Mouse (Mus musculus): ENCODE results near the gene Tardbp. TPM values are rescaled to one million over a fixed set of nuclear protein-coding genes. Genes with fewer than 3 reads are reported as not detected.
A peak's percentile ranks its signal among the peaks of the same experiment; 100 is the strongest.

Gene Tardbp
- polyA plus RNA-seq, 1 experiment from 2014 or later: 301 TPM

GRCm38 (mm10) chr4:148656691-148657258 is 30.0 kb upstream of the Tardbp start:
- Histone ChIP-seq H3K9me3 (no peaks in the 10 kb centered on the region), H3K4me1 (peaks cover under 1% of the 10 kb centered on the region; the same call in 1 of the 2 replicates), H3K9ac (no peak overlapping the region), H3K36me3 (no peaks in the 10 kb centered on the region), H3K4me2 (no peak overlapping the region), H3K4me3 (no peak overlapping the region), H3K27me3 (0 out of 2 replicates have a peak, but pooled peaks cover 3% of the 10 kb centered on the region), H3K27ac (no peak overlapping the region)
- 34% methylated on average over 15 of the region's 15 CpGs for WGBS
- no peak for ATAC-seq (ENCODE audit: insufficient number of reproducible peaks, low FRiP score, low TSS enrichment, low read depth)

DNA sequence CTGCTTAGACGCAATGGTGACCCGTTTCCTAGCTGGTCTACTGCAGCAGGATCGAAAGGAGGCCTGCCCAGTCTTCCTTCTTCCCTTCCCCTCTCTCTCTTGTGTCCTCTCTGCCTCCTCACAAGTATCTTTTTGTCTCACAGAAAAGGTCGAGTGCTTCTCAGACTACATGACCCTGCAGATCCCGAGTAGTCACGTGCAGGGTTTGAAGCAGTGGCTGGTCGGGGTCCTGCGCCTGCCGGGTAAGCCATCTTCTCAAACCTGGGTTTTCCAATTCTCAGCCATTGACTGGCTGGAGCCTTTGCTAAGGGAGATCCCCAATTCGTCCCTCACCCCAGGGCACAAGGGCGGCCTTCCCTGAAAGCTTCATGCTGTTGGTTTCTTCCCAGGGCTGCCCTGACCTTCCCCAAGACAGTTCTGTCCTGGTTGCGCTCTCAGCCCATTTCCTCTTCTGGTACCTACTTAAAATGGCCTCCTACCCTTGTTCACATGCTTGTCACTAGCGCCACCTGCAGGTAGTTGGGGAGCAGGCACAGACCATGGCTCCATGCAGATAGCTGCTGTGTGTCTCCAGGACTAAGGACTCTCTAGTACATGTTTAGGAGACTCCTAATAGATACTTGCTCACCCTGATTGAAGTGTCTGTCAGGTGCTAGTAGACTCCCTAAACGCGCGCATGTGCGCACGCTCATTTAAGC is 28.0 kb upstream of the Tardbp start:
- no peak for ATAC-seq (ENCODE audit: insufficient number of reproducible peaks, low FRiP score, low TSS enrichment, low read depth)
- Histone ChIP-seq H3K4me3 (no peak overlapping the region), H3K9me3 (no peaks in the 10 kb centered on the region), H3K4me1 (no peaks in the 10 kb centered on the region), H3K9ac (no peak overlapping the region), H3K36me3 (no peaks in the 10 kb centered on the region), H3K27me3 (no peaks in the 10 kb centered on the region), H3K27ac (no peak overlapping the region), H3K4me2 (no peak overlapping the region)
- 87% methylated on average over 18 of the region's 18 CpGs for WGBS

DNA sequence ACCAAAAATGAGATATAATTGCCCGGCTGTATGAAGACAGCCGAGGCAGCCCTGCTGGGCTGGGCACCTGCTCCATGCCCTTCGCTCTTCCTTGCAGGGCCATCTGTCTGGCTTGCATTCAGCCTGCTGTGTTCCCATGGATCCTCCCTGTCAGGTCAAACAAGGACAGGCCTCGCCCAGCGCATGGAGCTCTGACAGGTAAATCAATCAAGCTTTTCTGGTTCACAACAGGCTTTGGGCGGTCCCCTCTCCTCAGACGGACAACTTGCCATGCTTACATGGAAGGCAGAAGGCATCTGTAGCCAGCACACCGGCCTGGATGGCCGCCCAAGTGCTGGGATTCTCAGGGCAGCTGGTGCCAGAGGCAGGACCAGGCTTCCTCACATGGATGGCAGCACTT is 24.2 kb upstream of the Tardbp start:
- no peak overlapping the region for H3K27ac ChIP-seq
- no peaks in the 10 kb centered on the region for H3K4me1 ChIP-seq
- H3K9ac ChIP-seq: no peak overlapping the region
- H3K4me2 ChIP-seq: no peak overlapping the region
- ATAC-seq (ENCODE audit: insufficient number of reproducible peaks, low FRiP score, low TSS enrichment, low read depth): no peak
- H3K9me3 ChIP-seq: no peaks in the 10 kb centered on the region
- WGBS: 68% methylated on average over 9 of the region's 9 CpGs
- no peak overlapping the region for H3K4me3 ChIP-seq
- H3K27me3 ChIP-seq: no peaks in the 10 kb centered on the region
- H3K36me3 ChIP-seq: no peaks in the 10 kb centered on the region

DNA sequence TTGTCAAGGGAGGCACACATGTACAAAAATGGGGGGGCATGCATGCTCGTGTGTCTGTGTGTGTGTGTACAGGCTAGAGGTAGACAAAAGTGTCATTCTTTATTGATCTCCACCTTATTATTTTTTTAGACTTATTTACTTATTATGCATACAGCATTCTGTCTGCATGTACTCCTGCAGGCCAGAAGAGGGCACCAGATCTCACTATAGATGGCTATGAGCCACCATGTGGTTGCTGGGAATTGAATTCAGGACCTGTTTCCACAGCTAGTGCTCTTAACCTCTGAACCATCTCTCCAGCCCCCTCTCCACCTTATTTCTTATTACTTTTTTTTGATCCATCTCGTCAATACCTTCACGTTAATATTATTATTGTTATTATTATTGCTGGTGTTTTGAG is 22.5 kb upstream of the Tardbp start:
- Histone ChIP-seq H3K9ac (no peak overlapping the region), H3K27ac (no peak overlapping the region), H3K4me2 (no peak overlapping the region), H3K4me3 (no peak overlapping the region), H3K9me3 (no peaks in the 10 kb centered on the region), H3K27me3 (no peaks in the 10 kb centered on the region), H3K36me3 (no peaks in the 10 kb centered on the region), H3K4me1 (peaks cover under 1% of the 10 kb centered on the region; the same call in 1 of the 2 replicates)
- 67% methylated on average over 3 of the region's 3 CpGs for WGBS
- ATAC-seq (ENCODE audit: insufficient number of reproducible peaks, low FRiP score, low TSS enrichment, low read depth): no peak

DNA sequence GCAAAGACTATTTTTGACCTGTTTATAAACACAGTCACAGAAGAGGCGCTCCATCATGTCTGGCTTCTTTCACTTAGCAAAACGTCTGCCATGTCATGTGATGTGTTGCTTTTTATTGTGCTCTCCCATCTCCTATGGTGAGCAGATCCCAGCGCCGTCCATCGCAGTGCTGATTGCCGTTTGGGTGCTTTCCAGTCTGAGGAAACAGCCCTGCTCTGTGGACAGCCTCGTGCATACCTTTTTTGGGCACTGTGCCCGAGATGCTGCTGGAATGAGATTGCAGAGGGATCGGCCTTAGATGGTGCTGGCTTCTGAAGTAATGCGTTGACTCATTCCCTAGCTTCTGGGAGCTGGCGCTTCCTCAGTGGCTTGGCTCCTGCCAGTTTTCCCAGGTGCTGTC is 19.8 kb upstream of the Tardbp start:
- Histone ChIP-seq H3K36me3 (no peaks in the 10 kb centered on the region), H3K9ac (no peak overlapping the region), H3K27me3 (no peaks in the 10 kb centered on the region), H3K4me3 (no peak overlapping the region), H3K27ac (no peak overlapping the region), H3K4me2 (no peak overlapping the region), H3K4me1 (peaks cover 8% of the 10 kb centered on the region; the same call in 1 of the 2 replicates), H3K9me3 (no peaks in the 10 kb centered on the region)
- WGBS: 48% methylated on average over 11 of the region's 11 CpGs
- ATAC-seq (ENCODE audit: insufficient number of reproducible peaks, low FRiP score, low TSS enrichment, low read depth): no peak

GRCm38 (mm10) chr4:148644926-148645325 is 18.1 kb upstream of the Tardbp start:
- H3K27me3 ChIP-seq: no peaks in the 10 kb centered on the region
- no peak overlapping the region for H3K4me2 ChIP-seq
- no peak for ATAC-seq (ENCODE audit: insufficient number of reproducible peaks, low FRiP score, low TSS enrichment, low read depth)
- no peak overlapping the region for H3K9ac ChIP-seq
- 87% methylated on average over 6 of the region's 6 CpGs for WGBS
- no peaks in the 10 kb centered on the region for H3K9me3 ChIP-seq
- no peak overlapping the region for H3K27ac ChIP-seq
- H3K4me1 ChIP-seq: peaks cover 8% of the 10 kb centered on the region; the same call in 1 of the 2 replicates
- no peaks in the 10 kb centered on the region for H3K36me3 ChIP-seq
- no peak overlapping the region for H3K4me3 ChIP-seq

GRCm38 (mm10) chr4:148644157-148644511 is 17.3 kb upstream of the Tardbp start:
- H3K27ac ChIP-seq: no peak overlapping the region
- peak overlapping the region; percentile 34 for H3K4me2 ChIP-seq
- 6% methylated on average over 9 of the region's 9 CpGs for WGBS
- H3K36me3 ChIP-seq: no peaks in the 10 kb centered on the region
- H3K4me1 ChIP-seq: peaks cover 8% of the 10 kb centered on the region; the same call in 1 of the 2 replicates
- H3K9ac ChIP-seq: no peak overlapping the region
- H3K9me3 ChIP-seq: no peaks in the 10 kb centered on the region
- peak overlapping the region; percentile 12; the same call in 1 of the 2 replicates for H3K4me3 ChIP-seq
- ATAC-seq (ENCODE audit: insufficient number of reproducible peaks, low FRiP score, low TSS enrichment, low read depth): no peak
- H3K27me3 ChIP-seq: no peaks in the 10 kb centered on the region

DNA sequence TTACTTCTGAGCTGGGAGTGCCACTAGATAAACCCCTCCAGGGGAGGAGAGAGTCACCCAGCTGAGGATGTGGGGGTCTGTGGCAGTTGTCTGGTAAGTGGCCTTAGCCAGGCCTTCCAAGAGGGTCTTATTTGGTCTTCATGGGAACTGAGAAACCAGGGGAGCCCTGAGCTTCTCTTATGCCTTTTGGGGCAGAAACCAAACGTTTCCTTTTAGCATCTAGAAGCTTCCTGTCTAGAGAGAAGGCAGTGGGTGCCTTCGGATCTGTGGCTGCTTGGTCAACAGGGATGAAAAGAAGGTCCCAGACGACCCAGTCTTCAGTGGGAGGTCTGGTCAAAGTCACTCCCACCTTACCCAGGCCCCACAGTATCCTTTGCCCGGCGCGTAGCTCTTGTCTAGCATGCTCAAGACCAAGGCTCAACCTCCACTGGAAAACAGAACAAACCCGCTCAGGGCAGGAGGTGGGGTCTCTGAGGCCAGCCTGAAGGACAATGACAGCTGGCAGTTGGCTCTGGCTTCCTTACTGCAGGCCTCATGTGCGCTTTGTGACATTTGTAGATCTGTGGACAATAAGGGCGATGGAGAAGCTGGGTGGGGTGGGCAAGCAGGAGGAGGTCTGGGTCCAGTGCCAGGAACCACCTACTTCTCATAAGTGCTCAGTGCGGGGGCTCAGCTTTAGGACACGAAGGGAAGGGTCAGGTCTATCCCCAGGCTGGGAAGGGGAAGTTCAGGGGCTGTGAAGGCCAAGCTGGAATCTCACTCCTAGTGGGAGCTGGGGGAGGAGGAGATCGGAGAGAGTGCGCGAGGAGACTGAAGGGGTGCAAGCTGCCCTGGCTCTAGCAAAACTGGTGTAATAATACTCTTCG is 16.7 kb upstream of the Tardbp start, which contains the start of gene Gm572:
Gm572 (plus strand) TSS at position 27 of the 866 bp plus-strand sequence.
- WGBS: 59% methylated on average over 15 of the region's 15 CpGs
- H3K4me3 ChIP-seq: peak within 1 kb of the TSS; percentile 12; the same call in 1 of the 2 replicates
- H3K4me2 ChIP-seq: peak within 1 kb of the TSS; percentile 34
- no peak within 1 kb of the TSS for H3K27ac ChIP-seq
- H3K36me3 ChIP-seq: no peaks in the 10 kb centered on the region
- no peaks in the 10 kb centered on the region for H3K9me3 ChIP-seq
- no peaks in the 10 kb centered on the region for H3K27me3 ChIP-seq
- peak; percentile 55 for ATAC-seq (ENCODE audit: insufficient number of reproducible peaks, low FRiP score, low TSS enrichment, low read depth)
- peaks cover 8% of the 10 kb centered on the region; the same call in 1 of the 2 replicates for H3K4me1 ChIP-seq
- no peak within 1 kb of the TSS for H3K9ac ChIP-seq

- Histone ChIP-seq H3K4me3 (no peak overlapping the region), H3K4me2 (no peak overlapping the region), H3K4me1 (peaks cover 8% of the 10 kb centered on the region; the same call in 1 of the 2 replicates), H3K27ac (no peak overlapping the region), H3K27me3 (no peaks in the 10 kb centered on the region), H3K9me3 (no peaks in the 10 kb centered on the region), H3K9ac (no peak overlapping the region), H3K36me3 (no peaks in the 10 kb centered on the region)
- 66% methylated on average over 5 of the region's 5 CpGs for WGBS
- no peak for ATAC-seq (ENCODE audit: insufficient number of reproducible peaks, low FRiP score, low TSS enrichment, low read depth)
These were observed 14.3 kb upstream of the Tardbp start for GRCm38 (mm10) chr4:148641121-148641520.

DNA sequence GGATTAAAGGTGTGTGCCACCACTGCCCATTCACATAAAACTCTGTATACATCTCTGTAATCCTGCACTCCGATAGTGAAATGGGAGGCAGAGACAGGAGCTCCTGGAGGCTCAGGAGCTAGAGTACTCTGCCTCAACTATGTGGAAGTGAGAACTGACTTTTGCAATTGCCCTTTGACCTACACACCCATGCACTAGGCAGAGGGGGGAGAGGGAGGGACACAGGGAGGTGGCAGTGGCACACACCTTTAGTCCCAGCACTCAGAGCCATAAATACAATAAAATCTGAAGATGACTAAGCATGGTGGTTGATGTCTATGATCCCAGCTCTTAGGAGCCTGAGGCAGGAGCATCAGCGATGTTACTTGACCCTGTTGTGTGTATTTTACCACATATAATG is 12.6 kb upstream of the Tardbp start:
- Histone ChIP-seq H3K4me3 (no peak overlapping the region), H3K36me3 (no peaks in the 10 kb centered on the region), H3K4me1 (peaks cover 8% of the 10 kb centered on the region; the same call in 1 of the 2 replicates), H3K4me2 (no peak overlapping the region), H3K9me3 (no peaks in the 10 kb centered on the region), H3K27me3 (no peaks in the 10 kb centered on the region), H3K27ac (no peak overlapping the region), H3K9ac (no peak overlapping the region)
- WGBS: 87% methylated on average over 2 of the region's 2 CpGs
- no peak for ATAC-seq (ENCODE audit: insufficient number of reproducible peaks, low FRiP score, low TSS enrichment, low read depth)

DNA sequence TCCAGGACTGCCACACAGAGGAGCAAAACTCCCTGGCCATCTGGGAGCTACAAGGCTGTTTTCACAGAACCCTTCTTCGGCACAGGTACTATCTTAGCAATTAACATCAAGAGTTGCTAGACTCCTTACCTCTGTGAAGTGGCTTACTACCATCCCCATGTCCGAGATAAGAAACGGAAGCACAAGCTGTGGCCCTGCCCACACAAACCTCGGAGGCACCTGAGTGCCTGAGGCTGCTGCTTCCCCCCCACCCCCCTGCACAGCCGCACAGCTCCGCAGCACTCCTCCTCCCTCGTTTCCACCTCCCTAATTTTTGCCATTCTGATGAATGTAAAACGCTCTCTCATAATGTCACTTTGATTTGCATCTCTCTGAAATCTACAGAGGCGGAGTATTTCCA is 11.5 kb upstream of the Tardbp start:
- no peaks in the 10 kb centered on the region for H3K9me3 ChIP-seq
- H3K36me3 ChIP-seq: no peaks in the 10 kb centered on the region
- no peak overlapping the region for H3K4me2 ChIP-seq
- no peaks in the 10 kb centered on the region for H3K27me3 ChIP-seq
- no peak overlapping the region for H3K27ac ChIP-seq
- H3K9ac ChIP-seq: no peak overlapping the region
- 35% methylated on average over 9 of the region's 9 CpGs for WGBS
- H3K4me3 ChIP-seq: no peak overlapping the region
- ATAC-seq (ENCODE audit: insufficient number of reproducible peaks, low FRiP score, low TSS enrichment, low read depth): no peak
- H3K4me1 ChIP-seq: no peaks in the 10 kb centered on the region

DNA sequence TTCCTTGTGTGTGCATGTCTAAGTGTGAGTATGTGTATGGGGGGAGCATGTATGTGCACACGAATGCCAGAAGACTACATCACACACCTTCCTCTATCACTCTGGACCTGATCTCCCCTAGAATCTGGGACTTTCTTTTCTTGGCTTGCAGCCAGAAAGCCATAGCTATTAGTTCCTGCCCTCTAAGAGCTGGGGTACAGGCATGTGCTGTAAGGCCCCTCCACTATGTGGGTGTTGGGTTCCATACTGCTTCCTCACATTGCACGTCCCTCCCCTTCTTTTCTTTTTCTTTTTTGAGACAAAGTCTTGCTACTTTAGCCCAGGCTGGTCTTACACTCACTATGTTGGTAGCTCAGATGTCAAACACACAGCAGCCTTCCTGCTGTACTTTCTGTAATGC is 8.5 kb upstream of the Tardbp start:
- Histone ChIP-seq H3K4me2 (no peak overlapping the region), H3K9me3 (no peaks in the 10 kb centered on the region), H3K4me3 (no peak overlapping the region), H3K4me1 (no peaks in the 10 kb centered on the region), H3K9ac (no peak overlapping the region), H3K36me3 (no peaks in the 10 kb centered on the region), H3K27me3 (no peaks in the 10 kb centered on the region), H3K27ac (no peak overlapping the region)
- WGBS: 71% methylated on average over 2 of the region's 2 CpGs
- ATAC-seq (ENCODE audit: insufficient number of reproducible peaks, low FRiP score, low TSS enrichment, low read depth): no peak
